Mouse (Mus musculus) spleen, adult 18-20 months (tissue): ENCODE results near the gene Gucd1.
A peak's percentile ranks its signal among the peaks of the same experiment; 100 is the strongest.
"Not testable (repeated sequence)": the region's sequence is repeated elsewhere in the genome, so short reads cannot be mapped to it uniquely, and the experiment has no call there.

Source experiments
- DNase-seq, 2 experiments: peaks; one replicate each; pipeline ENCODE4 v3.0.0; 2022; ENCODE audit warnings: mixed read lengths in 2 of 2

Gucd1 gene

DNA sequence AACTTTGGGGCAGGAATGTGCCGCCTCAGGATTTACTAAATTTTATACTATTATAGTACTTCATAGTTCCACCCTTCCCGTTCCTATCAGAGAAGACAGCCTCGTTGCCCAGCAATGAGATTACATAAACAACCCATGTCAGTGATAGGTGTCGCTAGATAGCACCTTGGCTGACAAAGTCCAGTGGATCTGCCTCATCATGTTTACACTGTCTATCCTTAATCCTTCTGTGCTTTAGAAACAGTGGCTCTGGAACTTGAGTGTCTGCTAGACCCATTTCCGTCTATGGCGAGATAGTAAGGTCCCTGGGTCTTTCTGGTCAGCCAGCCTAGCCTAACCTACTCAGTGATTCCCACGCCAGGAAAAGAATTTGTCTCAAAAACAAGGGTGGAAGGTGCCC, 17.4 kb downstream of the Gucd1 start:
- DNase-seq: no peak

DNA sequence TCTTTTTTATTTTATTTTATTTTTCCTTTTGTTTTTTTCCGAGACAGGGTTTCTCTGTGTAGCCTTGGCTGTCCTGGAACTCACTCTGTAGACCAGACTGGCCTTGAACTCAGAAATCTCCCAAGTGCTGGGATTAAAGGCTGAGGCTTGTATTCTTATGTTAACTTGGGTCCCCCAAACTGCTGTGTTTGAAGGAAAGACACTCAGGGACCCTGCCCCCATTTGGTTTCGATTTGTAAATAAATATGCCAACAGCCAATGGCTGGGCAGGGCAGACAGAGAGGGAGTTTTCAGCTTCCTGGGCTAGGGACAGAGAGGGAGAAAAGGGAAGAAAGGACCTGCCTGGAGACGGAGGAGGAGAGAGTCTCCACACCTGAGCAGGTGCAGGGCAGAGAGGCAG, 18.0 kb downstream of the Gucd1 start:
- no peak for DNase-seq

DNA sequence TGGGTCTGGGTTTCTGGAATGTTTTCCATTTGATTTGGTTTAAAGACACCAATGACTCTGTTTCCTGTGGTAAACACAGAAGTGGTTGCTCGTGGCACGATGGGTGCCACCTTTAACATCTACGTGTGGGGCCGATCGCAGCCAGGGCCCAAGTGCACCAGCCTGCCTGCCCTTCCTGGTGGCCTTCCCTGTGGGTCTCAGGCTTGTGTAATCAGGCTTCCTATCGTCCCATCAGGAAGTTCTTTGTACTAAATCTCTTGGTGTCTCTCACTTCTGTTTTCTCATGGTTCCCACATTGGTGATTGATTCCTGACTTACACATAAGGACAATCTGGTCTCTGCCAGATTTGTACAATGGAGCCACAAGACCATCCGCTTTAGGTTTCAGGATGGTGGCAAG, 18.6 kb downstream of the Gucd1 start:
- DNase-seq: not testable (repeated sequence)

DNA sequence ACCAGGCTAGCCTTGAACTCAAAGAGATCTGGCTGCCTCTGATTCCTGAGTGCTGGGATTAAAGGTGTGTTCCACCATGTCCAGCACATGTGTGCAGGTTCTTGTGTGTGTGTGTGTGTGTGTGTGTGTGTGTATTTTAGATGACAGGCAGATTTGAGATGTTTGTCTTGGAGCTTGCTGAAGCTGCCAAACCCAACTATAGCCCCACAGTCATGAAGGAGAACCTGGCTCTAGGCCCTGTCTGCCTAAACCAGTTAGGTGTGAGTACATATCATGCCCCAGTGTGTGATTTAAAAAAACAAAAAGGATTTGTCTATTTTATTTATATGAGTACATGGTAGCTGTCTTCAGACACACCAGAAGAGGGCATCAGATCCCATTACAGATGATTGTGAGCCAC, 21.9 kb downstream of the Gucd1 start:
- DNase-seq: no peak

DNA sequence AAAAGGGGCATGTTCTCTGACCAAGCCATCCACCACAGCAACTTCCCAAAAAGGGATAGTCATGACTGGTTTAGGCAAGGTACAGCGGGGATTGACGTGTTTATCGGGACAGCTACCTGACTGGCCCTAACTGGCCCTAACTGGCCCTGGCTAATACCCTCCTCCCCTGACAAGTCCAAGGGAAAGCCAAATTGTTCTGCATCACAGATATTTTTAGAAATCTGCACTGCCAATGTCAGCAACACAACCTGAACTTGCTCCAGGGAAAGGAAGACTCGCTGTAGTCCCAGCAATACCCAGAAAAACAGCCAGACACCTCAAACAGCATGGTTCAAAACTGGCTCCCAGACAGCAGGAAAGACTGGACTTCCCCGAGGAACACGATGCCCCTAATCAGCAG, 22.5 kb downstream of the Gucd1 start:
- DNase-seq: no peak

DNA sequence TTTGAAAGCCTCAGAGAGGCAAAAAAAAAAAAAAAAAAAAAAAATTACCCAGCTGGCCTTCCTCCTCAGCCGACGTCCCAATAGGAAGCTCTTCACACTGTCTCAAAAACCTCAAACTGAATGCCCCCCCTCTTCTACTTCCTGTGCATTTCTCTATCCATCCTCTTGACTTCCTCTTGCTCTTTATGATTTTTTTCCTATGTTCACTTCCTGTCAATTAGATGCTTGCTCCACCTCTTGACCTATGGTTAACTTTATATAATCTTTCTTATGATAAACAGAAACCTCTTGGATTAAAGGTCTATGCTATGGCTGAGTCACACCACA, 25.9 kb downstream of the Gucd1 start:
- no peak for DNase-seq

DNA sequence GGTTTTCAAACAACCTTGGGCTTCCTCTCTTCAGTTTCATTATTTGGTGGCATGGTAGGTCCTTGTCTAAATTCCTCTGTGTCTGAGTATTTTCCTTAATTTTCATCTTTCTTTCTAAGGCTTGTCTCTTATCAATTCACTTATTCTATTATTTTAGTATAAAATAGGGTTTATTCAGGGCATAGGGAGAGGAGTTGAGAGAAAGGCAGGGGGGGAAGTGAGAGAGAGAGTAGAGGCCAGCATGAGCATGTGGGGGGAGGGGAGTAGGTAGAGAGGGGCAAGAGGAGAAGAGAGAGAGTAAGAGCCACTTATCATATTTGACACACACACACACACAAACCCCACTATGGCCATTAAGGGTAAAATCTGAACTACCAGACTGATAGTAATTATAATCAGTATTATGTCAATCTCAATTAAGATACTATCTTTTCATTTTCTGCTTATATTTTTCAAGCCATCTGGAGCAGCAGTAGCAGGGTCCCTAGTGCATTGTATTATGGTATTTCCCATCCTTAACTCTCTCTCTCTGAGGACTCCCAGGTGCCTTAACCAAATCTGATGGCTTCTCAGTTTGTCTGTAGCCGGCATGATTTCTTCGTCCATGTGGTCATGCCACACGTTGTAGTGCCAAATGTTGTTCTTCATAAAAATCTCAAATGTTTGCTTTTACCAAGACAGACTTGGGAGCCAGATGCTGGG, 26.4 kb downstream of the Gucd1 start:
- DNase-seq: no peak

DNA sequence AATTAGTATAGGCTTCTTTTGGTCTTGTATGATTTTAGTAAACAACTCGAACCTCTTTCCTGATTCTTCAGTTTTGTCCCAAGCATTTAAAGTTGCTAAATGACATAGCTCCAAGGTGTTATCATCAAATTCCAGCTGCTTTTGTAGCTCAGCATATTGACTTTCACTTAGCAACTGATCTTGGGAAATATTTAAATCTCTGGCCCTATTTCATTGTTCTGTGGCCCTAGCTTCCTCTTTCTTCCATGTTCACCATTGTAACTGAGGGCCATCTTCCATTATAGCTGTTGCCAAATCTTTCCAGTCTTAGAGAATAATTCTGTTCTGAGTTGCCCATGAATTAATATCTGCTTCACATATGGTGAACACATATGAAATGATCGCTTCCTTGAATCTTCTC, 27.0 kb downstream of the Gucd1 start:
- no peak for DNase-seq

DNA sequence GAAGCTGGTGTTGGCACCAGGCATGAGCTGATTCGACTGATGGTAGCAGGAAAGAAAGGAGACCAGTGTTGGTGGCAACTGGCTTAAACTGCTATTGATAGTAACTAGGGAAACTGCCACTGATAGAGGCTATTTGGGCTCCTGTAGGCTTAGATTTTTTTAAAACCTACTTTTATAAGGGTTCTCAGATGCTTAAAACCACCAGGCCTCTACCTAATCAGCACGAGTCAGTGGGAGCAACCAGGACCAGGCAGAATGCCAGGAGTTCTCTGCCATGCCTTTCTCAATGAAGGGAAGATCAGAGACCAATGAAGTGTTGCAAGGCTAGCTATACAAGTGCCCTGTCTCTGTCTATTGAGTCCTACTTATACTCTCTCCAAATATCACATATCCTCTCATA, 28.2 kb downstream of the Gucd1 start:
- no peak for DNase-seq

DNA sequence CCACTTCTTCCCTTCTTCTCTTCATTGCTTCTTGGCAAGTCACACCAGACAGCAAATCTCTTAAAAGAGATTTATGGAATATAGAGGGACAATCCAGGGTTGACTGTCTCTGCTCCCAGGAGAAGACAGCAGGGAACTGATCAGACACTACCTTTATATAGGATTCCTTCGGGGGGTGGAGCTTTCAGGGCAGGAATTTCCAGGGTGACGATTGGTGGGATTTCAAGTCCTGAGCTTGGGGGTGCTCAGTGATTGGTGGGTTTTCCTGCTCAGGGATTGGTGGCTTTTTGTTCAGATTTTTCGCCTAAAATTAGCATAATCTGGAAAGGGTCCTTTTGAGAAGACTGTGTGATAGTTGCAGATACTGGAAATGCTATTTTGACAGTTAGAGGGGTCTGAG, 30.6 kb downstream of the Gucd1 start:
- DNase-seq: no peak

DNA sequence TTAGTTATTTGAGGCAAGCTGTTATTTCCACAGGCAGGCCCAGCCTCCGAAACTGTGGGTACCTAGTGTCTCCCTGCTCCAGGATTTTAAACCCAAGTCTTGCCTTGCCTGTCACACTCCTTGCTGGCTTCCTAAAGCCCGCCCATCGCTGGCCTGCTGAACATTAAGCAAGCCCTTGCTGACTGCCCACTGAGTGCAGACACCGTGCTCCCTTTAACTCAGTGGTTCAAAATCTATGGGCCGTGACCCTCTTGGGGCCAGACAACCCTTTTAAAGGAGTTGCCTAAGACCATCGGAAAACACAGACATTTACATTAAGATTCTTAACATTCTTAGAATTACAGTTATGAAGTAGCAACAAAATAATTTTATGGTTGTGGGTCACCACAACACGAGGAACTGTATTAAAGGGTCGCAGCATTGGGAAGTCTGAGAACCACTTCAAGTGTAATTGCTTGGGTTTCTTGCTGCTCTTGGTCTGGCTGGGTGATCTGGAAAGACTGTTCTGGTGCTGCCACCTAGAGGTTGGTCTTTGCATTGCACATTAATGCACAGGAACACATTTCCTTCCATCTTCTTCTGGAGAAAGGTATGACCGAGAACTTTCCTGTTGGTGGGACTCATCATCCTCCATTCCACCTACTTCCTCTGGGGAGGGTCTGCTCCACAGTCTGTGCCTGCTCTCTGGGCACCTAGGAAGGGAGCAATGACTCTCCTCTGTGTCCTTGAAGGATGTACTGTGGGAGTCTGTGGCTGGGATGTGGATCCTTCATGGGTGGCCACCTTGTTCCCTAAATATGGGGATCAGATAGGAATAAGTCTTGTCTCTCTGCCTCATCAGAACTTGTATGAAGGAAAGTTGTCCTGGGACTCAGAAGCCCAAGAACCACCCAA, 31.4 kb downstream of the Gucd1 start:
- peak; percentile 49 to 81 for DNase-seq

DNA sequence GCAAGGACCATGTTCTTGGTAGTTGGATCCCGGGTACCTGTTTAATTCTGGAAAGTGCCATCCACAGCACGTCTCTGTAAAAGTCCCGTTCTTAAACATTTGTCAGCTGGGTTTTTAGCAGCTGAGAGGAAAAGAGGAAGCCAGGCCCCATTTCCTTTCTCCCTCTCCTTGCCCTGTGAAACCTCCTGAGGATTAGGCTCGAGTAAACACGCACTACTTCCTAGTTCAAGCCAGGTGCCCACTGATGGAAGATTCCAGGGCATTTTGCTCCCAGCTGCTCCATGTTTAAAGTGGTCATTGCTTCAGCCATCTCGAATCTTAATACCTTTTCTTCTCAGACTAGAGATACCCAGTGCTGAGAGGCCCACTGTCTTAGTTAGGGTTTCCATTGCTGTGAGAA, 33.0 kb downstream of the Gucd1 start:
- no peak for DNase-seq

DNA sequence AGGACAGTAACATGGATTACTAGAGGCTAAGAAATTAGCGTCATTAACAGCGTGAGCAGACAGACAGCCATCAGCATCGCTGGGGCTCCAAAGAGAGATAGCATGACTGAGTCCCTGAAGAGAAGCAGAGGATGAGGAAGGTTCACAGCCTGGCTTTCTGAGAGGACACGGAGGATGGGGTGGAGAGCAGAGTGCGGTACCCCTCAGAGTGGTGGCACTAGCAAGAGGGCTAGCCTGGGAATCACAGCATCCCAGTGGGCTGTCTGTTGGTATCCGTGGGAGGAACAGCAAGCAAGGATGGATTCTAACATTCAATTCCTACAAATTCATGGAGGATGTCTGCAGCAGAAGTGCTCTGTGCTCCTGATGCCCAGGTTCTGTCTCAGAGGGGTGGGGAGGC, 33.7 kb downstream of the Gucd1 start:
- no peak for DNase-seq

DNA sequence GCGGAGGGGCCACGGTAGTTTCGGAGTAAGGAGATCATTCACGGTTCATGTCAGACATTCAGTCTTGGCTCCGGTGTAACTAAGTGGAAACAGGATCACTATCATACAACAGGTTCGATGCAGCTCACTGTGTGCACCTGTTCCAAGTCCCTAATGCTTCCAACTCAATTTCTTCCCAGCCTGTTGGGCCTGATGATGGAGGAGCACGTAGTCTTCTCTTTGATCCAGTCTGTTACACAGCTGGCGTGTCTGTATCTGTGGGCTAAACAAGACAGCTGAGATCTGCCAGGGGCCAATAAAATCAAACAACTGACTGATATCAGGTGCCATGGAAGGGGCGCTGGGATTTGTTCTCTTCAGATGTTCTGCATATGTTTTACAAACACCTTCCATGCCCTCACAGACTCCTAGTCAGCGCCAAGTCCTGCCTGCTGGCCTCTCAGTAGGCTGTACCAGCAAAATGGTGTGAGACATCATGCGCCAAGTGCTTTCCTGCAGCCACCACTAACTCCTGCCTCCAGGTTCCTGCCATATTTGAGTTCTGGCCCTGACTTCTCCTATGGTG, 34.8 kb downstream of the Gucd1 start:
- DNase-seq: no peak

DNA sequence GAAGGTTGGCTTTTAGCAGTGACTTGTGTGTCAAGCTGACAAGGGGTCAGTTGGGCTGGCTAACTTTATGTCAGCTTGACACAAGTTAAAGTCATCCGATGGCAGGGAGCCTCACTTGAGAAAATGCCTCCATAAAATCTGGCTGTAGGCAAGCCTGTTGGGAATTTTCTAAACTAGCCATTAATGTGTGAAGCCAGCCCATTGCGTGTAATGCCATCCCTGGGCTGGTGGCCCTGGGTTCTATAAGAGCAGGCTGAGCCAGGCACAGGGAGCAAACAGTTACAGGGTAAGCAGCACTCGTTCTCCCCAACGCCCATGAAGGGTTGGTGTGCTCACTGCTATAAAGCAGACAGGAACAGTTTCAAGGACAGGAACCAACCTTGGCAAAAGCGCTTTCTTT, 35.5 kb downstream of the Gucd1 start:
- DNase-seq: no peak

DNA sequence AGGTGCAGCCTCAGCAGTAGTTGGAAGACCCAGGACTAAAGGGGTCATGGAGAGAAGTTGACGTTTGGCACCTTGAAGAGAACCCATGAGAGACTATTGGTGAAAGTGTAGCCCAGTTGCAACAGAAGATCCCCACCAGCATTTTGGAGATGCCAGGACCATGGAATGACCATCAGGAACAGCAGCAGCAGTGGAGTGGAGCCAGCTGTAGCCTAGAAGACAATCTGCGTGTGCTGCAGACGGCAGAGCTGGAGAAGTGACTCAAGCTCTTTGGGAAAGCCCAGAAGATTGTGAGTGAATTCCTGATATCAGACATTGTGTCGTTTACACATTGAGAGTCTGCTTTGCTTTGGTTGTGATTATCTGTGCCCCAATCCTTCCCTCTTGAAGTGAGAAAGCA, 36.1 kb downstream of the Gucd1 start:
- DNase-seq: no peak

DNA sequence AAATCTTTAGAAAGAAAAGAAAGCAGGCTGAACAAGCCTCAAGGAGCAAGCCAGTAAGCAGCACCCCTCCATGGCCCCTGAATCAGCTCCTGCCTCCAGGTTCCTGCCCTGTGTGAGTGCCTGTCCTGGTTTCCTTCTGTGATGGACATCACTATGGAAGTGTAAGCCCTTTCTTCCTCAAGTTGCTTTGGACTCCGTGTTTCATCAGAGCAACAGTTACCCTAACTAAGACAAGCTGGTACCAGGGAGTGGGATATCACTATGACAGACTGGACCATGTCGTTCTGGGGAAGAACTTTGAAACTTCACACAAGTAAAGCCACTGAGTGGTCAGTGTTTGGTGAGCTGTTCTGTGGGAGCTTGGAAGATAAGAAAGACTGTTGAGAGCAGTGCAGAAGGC, 37.8 kb downstream of the Gucd1 start:
- DNase-seq: no peak

DNA sequence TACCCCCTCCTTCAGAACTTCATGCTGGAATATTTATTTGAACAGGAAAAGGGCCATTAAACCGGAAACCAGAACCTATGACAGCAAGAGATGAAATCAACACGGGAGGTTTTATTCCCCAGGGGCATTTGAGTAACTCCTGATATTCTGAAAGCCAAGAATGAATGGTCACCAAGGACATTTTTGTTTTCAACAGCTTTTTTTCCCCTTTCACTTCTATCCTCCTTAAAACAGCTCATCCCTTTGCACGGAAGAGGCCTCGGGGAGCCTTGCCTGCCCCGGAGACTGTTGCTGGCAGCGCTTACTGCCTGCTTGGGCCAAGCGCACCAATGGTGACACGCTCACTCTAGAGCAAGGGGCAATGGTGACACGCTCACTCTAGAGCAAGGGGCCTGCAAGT, 40.7 kb downstream of the Gucd1 start:
- no peak for DNase-seq

DNA sequence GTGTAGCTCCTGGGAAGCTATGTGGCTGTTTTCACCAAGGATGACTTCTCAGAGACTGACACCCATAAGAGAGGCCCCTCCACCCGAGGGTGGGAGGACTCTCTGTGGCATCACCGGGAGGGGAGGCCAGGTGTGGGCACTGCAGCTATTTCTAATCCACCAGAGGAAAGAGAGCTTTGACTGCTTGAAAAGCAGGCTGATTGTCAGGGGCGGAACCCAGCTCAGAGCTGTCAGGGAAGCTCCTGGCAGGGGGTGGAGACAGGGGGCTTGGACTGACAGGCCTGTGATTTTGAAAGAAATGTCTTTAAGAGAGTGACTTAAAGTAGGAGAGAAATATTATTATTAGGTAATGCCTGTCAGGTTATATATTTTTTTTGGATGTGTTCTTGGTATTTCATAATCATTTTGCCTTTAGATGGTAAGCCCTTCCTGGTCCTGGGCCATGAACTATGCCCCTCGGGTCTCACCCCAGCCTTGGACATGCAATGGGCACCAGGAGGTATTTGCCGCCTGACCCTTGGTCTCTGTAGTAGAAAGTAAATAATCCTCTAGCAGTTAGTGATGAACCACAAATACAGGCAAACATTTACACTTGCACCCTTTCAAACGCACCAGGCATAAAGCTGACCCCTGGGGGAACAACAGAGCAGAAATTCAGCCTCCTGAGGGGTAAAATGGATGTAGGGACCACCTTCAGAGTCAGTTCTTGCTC, 42.5 kb downstream of the Gucd1 start:
- not testable (repeated sequence) for DNase-seq

DNA sequence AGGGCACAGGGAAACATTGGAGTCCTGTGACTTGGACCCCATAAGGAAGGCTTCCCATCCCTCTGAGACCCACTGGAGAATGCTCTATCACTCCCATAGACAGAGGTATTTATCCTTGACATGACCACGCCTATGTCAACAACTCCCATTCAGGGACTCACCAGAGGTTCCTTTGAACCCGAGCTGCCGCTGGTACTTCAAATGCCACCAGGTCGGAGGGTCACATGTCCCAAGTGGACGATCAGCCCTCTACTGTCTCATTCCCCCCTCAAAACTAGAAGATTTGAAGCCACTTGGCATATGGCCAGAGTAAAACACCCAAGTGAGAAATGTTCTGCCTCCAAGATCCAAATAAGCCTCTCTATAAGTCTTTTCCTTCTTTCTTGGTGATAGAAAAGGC, 43.2 kb downstream of the Gucd1 start:
- no peak for DNase-seq

DNA sequence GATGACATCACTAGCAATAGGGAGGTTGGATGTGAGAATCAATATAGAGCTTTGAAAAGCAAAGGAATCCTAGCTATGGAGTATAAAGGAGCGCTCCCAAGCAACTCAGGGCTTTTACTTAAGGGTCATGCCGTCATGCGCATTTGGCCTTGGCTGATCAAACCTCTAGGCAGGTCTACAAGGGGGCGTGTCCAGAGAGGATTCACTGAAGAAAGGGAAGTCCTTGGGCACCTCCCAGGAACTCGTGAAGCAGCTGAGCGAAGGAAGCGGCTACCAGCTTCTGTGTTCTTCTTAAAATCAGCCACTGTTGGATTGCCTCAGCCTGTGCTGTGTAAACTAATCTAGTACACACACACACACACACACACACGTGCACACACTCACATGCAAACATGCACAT, 44.4 kb downstream of the Gucd1 start:
- peak in 1 of 2 experiments; percentile 19 for DNase-seq

DNA sequence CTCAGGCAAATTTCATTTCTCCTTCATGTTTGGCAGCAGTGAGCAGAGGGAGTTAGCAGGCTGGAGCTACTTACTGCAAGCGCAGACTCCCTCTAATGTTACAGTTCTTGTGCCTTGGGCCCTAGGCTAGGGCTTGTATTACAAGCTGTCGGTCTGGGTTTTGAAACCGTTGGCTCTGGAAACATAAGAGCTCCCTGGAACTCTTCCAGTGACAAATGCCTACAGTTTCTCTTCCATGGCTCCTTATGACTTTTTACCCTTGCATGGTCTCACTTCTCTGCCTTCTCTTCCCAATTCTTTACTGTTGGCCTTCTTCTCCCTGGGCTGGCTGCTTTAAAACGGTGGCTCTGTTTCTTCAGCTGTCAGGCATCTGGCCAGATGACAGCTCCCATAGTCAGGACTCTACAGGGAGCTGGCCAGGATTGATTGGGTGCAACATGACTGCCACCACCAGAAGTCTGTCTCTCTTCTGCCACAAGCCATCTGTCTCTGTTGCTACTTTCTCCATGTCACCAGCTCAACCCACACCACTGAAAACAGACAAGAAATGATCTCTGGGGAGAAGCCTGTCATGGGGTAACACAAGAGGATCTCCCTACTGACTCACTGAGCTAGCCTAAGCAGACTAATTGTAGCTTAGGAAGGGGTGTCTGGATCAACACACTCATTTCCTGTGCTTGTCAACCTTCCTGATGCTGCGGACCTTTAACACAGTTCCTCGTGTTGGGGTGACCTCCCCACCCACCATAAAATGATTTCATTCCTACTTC, 51.8 kb downstream of the Gucd1 start:
- DNase-seq: no peak

DNA sequence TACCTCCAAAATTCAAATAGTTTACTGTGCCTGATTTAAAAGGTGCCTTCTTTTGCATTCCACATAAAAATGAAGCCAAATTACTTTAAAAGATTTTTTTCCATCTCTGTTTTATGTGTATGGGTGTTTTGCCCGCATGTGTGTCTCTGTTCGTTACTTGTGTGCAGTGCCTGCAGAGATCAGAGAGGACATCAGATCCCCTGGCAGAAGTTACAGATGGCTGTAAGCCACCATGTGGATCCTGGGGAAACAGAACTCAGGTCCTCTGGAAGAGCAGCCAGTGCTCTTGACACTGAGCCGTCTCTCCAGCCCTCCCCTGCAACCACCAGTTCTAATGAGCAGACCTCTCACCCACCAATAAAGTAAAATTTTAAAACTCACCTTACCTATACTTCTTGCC, 55.0 kb downstream of the Gucd1 start:
- no peak for DNase-seq
